Mouse (Mus musculus): ENCODE data around the gene Psmd9.

DNA sequence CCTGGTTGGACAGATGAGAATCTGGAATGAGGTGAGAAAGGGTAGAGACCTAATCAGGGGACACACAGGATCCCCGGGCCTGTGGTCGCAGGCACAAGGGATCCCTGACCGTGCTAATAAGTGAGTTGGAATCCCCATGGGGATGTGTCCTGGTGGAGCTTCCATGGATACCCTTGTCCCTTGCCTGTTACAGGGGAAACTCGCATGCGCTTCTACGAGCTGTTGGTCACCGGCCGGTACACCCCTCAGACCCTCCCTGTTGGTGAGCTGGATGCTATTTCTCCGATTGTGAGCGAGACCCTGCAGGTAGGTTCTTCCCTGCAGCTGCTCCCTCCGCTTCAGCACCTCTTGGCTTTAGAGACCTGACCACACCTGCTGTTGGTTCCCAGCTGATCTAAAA, 22.9 kb upstream of the Psmd9 start:
- no peak for TF ChIP-seq POLR2A (IDR thresholded peaks at IDR 0.05; ENCODE audit: low read depth, low read length)
- no peak for TF ChIP-seq CTCF (IDR thresholded peaks at IDR 0.05; ENCODE audit: extremely low read depth, insufficient read length, insufficient replicate concordance, low read depth, low read length)

Measured in small intestine, adult 2 months (tissue).